Mouse (Mus musculus): ENCODE data around the gene Zfp951.
"Not testable (repeated sequence)": the region's sequence is repeated elsewhere in the genome, so short reads cannot be mapped to it uniquely, and the experiment has no call there.

Zfp951 gene

GRCm38 (mm10) chr5:104859962-104860525, at the start of gene Zfp951:
Gene Zfp951 (minus strand): TSS chr5:104860070.
- peak; percentile 56 for DNase-seq

DNA sequence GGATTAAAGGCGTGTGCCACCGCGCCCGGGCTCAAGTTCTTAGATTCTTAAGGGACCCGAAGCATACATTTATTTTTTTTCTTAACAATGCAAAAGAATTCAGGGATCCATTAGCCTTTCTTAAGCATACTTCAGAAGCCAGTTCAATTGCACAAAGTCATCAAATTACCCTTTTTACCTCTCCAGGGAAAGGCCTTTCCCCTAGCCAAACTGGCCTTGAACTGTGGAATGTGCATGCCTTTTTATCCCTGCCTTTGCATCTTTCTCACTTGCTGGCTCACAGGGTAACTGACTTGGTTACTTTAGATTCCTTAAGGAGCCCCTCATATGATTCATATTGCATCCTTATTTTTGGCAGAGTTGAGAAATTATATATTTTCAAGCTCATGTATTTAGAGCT, 46.7 kb upstream of the Zfp951 start:
- DNase-seq: not testable (repeated sequence)

DNA sequence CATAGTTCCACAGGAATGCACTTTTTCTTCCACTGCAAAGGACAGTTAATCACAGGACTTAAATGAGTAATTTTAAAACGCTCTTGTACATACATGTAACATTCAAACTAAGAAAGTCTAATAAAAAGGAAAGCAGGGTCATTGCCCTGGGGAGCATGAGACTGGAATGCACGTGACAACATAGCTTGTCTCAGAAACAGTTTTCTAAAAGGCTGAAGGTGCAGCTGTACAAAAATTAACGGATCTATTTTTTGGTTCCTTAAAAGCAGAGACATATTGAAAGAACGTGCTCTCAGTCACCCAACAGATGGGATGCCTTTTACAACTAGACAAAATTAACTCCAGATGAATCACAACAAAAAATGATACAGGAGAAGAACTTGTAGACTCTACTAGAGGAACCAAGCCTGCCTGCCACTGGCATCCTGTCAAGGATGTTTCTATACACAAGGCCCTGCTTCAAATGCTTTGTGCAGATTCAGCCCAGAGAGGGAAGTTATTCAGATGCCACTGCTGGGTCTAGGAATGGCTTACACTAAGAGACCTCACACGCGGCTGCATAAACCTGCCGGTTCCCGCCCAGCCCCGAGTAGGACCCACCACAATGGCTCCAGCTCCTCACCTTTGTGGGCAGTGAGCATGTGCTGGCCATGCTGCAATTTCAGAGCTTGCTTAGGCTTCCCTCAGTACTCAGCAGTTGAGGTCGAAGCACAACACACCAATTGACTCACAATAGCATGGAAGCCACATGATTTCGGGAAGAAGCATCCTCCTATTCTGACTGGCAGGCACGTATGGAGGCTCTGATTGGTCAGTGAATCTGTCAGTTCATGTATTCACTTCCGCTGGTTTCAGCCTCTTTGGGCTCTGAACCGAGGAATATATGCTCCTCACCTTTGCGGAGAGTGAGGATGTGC, 567 bp downstream of the Zfp951 start:
- not testable (repeated sequence) for DNase-seq

DNA sequence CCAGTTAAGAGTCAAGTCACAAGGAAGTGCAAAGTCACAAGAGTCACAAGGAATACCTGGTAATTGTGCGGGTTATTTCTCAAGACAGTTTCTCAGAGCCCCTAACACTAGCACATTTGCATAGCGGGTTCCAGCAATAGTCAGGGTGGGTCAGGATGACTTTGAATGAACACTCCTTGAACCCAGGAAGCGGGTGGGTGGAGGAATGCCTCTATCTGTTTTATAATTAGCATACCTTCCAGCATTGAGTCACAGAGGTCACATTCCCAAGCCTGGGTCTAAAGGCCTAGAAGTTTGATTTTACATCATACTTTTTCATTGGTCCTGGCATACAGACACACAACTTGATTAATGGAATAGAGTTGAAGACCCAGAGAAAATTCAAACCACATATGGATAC, 5.3 kb downstream of the Zfp951 start:
- not testable (repeated sequence) for DNase-seq

DNA sequence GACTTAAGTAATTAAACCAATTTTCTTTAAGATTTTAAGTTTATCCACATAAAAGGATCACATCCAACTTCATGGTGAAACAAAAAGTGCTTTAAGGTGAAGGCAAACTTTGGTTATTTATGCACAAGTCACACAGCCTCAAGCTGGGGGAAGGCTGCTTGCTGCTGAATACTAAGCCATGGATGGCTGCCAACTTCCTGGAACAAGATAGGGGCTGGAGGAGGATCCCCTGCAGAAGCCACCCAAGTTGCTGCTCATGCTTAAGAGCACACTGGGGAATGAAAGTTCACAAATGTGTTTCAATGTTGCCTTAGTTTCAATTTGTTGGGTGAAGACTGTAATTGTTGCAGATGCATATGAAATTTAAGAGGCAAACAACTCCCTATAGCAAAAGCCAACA, 26.5 kb downstream of the Zfp951 start:
- no peak for DNase-seq

DNA sequence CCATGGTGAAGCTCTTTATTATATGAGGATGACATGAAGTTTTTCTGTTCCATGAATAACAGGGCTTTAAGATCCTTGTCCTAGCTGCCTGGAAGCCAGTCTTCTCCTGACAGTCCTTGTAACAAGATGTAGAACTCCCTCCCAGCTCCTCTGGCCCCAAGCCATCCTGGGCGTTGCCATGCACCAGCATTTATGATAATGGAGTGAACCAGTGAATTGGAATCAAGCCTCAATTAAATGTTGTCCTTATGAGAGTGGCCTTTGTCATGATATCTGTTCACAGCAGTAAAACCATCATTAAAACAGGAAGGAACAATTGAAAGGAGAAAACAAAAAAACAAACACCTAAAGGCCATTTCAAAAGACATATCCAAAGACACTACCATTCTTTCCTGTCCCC, 30.3 kb downstream of the Zfp951 start:
- no peak for DNase-seq

DNA sequence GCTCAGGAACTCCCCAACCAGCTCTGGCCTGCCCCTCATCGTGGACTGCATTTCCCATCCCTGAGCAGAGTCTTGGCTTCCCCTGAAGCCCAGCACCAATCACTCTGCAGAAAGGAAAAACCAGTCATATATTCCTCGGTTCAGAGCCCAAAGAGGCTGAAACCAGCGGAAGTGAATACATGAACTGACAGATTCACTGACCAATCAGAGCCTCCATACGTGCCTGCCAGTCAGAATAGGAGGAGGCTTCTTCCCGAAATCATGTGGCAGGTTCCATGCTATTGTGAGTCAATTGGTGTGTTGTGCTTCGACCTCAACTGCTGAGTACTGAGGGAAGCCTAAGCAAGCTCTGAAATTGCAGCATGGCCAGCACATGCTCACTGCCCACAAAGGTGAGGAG, 89.7 kb downstream of the Zfp951 start:
- DNase-seq: not testable (repeated sequence)

All from thymus, postnatal 25 days (tissue).